Mouse (Mus musculus): ENCODE measurements at regions not wholly inside any gene's neighbourhood (a gene's known extent, or its start where the extent isn't known, plus 50 kb on each side); places are given as distances from the start of the nearest gene placed in this dataset.

DNA sequence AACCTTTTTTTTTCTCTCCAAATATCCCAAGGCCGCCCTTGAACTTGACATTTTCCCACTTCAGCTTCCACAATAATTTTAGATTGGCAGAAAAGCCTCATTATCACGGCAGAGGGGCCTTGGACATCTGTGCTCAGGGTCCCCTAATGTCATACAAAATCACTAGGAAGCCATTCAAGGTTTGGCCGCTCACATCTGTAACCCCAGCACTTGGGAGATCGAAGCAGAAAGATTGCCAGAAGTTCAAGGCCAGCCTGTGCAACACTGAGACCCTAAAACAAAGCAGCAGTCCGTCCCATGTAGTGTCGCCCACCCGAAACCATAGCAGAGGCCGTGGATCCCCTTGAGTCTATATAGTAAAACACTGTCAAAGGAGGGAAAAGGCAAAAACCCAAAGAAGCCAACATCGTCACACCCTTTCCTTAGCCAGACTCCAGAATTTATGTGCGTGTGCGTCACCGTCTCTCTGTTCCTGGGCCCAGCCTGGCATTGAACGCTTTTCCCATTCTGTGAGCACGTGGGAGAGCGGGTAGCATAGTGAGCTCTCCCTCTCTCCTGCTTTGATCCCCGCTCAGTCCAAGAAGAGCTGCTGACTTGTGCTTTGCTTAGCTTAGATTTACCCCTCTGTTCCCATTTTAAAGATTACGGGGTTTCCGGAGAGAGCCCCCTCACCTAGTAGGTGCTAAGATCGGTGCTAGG lies 74.0 kb upstream of the Tbx3 start:
- no peak for DNase-seq (ENCODE audit: low spot score in 2 of 2)

DNA sequence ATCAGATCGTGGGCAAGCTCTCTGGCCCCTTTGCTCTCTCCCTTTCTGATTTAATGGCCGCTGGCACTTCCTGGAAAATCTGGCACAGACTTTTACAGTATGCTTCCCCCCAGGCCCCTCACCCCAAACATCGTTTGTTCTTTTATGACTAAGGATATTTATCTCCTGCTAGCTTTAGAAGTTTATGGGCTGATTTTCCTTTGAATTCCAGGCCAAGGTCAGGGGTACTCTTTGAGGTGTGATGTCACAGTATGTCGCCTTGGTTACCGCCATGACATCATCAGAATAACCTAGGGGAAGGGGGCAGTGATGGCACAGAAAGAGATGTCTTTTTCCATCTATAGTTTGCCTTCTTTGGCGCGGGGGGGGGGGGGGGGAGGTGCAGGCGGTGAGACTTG lies 73.5 kb upstream of the Tbx3 start:
- DNase-seq (ENCODE audit: low spot score in 2 of 2), result no peak

DNA sequence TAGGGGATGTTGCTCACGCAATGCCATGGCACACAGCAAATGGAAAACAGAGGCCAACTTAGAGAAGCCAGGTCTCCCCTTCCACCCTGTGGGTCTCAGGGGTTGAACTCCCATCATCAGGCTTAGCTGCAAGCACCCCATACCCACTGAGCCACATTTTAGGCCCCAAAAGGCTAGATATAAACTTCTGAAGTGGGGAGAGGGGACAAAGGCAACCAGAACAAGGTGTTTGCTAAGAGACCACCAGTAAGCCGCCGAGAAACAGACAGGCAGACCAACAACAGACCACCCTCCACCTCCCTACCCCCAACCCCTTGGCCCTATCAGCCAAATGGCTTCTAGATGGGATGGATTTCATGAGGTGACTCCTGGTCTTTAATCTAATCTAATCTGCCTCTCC lies 72.9 kb upstream of the Tbx3 start:
- no peak for DNase-seq (ENCODE audit: low spot score in 2 of 2)

DNA sequence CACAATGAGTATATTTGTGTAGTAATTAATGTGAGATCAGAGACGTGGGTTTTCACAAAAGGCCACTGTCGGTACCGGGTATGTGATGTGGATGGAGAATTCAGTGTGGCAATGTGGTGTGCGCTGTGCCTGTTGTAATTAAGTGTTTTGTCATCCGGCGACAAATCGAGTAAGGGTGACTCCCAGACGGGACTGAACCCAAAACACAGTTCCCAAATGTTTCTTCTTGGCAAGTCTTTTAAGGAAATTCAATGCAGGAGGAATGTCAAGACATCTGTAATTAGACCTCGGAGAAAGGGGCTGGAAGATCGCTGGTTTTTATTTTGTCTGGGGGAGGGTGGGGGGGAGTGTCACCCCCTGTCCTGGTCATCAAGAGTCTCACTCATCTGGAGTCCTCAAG lies 72.3 kb upstream of the Tbx3 start:
- no peak for DNase-seq (ENCODE audit: low spot score in 2 of 2)

DNA sequence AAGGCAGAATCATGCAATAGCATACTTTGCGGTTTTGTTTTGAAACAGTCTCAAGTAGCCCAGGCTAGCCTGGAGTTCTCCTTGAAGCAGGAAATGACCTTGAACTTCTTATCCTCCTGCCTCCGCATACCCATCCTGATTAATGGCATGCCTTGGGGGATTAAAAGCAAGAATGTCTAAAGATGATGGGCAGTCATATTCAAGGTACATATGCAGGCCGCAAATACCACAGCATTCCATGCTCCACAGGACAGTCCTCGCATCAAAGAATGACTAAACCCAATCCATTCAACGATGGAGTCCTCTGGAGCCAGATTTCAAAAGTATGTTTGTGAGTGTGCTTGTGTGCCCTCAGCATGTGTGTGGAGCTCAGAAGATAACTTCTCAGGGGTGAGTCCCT lies 69.1 kb upstream of the Tbx3 start:
- DNase-seq (ENCODE audit: low spot score in 2 of 2), result no peak

DNA sequence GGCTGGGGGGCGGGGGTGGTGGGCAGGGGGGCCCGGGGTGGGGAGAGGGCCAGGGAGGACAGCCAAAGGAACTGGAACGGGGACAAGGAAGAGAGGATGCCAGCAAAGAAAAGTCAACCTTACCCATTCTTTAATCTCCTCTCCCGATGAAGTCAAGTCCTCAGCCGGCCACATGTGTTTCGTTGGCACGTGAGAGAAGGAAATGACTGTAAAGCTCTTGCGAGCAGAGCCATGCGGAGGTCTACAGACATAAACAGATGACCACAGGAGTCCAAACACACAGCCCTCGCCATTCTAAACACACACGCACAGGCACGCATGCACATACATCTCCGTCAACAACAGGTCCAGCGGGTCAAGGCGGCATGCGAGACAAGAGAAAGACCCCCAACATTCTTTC lies 68.5 kb upstream of the Tbx3 start:
- DNase-seq (ENCODE audit: low spot score in 2 of 2), result no peak

DNA sequence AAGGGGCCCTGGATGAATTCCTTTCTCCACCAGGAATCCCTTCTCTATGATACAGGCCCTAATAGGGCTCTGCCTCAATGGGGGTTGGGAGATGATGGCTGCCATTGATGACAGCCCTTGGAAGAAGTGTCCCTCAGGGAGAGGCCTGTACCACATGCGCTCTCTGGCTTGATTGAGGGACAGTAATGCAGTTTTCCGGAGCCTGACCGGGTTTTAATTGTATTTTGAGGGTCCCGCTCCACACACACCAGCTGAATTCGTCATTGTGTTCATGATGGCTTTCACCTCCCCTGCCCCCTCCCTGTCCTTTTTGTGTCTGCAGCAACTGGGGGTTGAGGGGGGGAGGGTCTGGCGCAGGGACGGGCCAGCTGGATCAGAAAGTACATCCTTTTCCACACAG lies 65.0 kb upstream of the Tbx3 start:
- DNase-seq (ENCODE audit: low spot score in 2 of 2), result no peak

DNA sequence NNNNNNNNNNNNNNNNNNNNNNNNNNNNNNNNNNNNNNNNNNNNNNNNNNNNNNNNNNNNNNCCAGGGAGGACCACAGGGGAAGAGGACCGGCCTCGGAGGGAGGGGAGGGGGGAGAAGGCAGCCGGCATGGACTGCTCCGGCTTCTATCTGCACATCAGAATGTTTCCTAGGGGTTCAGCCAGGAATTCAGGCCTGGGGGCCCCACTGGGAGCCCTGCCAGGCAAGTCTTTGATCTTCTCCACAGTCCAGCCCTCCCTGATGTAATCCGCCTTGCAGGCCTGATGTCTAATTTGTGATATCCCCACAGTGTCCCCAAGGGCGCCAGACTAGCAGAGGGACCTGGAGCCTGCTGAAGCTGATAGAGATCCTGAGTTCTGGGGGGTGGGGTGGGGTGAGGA lies 57.1 kb upstream of the Tbx3 start:
- DNase-seq (ENCODE audit: low spot score in 2 of 2), result peak in 1 of 2 experiments; percentile 8

DNA sequence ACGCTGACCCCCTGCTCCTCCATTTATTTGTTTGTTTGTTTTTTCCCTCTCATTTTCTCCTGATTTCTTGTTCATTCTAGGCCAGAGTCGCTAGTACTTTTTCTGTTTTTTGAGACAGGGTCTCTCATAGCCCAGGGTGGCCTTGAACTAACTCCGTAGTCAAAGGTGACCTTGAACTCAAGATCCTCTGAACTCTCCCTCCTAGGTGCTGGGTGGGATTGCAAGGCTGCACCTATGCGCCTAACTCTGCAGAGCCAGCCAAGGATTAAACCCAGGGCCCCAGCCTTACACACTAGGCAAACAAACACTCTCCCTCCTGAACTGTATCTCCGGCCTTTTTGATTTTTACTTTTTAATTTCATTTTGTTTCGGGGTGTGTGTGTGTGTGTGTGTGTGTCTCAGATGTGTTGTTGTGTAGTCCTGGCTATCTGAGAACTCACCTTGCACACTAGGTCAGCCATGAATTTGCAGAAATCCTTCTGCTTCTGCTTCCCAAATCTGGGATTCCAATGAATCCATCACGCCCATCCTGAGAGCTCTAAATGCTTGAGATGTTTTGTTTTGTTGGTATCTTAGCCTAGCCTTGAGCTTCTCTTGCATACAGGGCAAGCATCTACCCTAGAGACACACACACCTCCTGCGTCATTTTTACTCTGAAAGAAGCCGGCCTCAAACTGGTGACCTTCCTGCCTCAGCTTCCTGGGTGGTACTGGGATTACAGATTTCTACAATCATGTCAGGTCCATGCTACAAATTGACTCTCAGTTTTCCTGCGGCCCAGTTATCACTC lies 56.3 kb upstream of the Tbx3 start:
- DNase-seq (ENCODE audit: low spot score in 2 of 2), result no peak

DNA sequence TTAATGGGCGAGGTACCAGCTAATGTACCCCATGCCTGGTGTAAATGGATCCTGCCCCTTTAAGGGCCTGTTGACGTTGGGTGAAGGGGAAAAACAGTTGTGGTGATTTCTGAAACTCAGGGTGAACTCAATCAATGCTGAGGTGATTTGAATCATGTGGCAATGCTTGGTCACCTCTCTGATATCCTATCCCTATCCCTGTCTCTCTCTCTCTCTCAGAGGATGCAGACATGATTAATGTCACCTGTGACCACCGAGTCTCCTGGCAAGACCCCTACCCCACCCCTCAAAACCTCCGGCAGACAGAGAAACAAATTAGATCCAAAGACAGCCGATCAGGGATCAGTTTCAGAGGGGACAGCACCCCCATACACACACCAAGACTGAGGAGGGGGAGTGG lies 54.8 kb upstream of the Tbx3 start:
- no peak for DNase-seq (ENCODE audit: low spot score in 2 of 2)

DNA sequence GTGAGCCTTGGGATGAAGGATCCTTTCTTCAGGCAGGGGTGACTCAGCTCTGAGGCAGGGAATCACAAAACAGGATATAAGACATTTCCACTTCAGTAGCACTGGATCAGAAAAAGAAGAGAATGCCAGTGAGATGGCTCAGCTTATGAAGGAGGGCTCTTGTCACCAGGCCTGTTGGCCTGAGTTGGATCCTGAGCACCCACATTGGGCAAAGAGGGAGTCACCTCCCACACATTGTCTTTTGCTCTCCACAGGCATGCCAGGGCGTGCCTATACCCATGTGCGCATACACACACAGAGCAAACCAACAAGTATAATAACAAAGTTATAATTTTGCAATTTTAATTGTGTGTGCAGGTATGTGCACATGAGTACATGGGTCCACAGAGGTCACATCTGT lies 52.6 kb upstream of the Tbx3 start:
- DNase-seq (ENCODE audit: low spot score in 2 of 2), result no peak

DNA sequence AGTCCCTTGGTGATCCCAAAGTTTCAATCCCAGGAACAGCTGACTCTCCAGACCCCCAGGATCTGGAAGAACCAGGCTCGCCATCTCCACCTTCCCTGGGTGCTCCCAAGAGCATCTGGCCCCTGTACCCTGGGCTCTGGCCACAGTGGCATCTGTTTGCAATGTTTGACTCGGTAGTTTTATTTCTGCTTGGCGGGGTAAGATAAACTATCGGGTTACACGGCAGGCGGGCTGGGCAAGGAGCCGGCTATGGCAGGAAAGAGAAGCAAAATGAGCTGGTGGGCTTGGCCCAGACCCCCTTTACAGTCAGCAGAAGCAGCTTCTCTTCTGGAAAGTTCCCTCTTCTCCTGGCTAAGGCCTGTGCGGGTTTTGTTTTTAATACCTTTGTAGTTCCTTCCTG lies 50.6 kb upstream of the Tbx3 start:
- DNase-seq (ENCODE audit: low spot score in 2 of 2), result peak in 1 of 2 experiments; percentile 36

Data from layer of hippocampus, postnatal 14 days (tissue).